Mouse (Mus musculus) ES-Bruce4 (cell line): ENCODE measurements at regions not wholly inside any gene's neighbourhood (a gene's known extent, or its start where the extent isn't known, plus 50 kb on each side); places are given as distances from the start of the nearest gene placed in this dataset.

Experiments used
- H3K27ac ChIP-seq: 2 replicates; pipeline ENCODE4 v1.5.1; 2012; ENCODE audit warnings: low read length, inconsistent platforms; ENCODE audit not compliant: insufficient read depth
- H3K27me3 ChIP-seq: 2 replicates; pipeline ENCODE4 v1.6.1; 2012; ENCODE audit warnings: mild to moderate bottlenecking, low read length, inconsistent platforms; ENCODE audit not compliant: control insufficient read depth, poor library complexity, insufficient read depth, severe bottlenecking
- H3K36me3 ChIP-seq: 2 replicates; pipeline ENCODE4 v1.6.1; 2012; ENCODE audit warnings: inconsistent platforms, mild to moderate bottlenecking, low read length, moderate library complexity; ENCODE audit not compliant: control insufficient read depth, poor library complexity, insufficient read depth, severe bottlenecking
- H3K4me1 ChIP-seq: one replicate; pipeline ENCODE4 v1.8.1; 2011; ENCODE audit warnings: low read length; ENCODE audit not compliant: control insufficient read depth, insufficient read depth
- H3K4me3 ChIP-seq: 2 replicates; pipeline ENCODE4 v1.5.1; 2011; ENCODE audit warnings: low read depth, mild to moderate bottlenecking, low read length
- H3K9ac ChIP-seq: 2 replicates; pipeline ENCODE4 v1.6.1; 2012; ENCODE audit warnings: low read depth, mild to moderate bottlenecking, inconsistent platforms; ENCODE audit not compliant: poor library complexity, severe bottlenecking
- H3K9me3 ChIP-seq: replicated peaks from 2 replicates; pipeline ENCODE4 v1.6.1; 2012; ENCODE audit warnings: mild to moderate bottlenecking, low read length, inconsistent platforms; ENCODE audit not compliant: control insufficient read depth, poor library complexity, insufficient read depth, severe bottlenecking
- CTCF ChIP-seq: IDR thresholded peaks from one replicate; pipeline ENCODE4 v1.8.1; 2011; ENCODE audit warnings: low read depth, low read length
- EP300 ChIP-seq: IDR thresholded peaks from 2 replicates; pipeline ENCODE4 v1.6.1; 2011; ENCODE audit warnings: low read depth, low read length; ENCODE audit not compliant: insufficient read depth
- POLR2A ChIP-seq: IDR thresholded peaks from one replicate; pipeline ENCODE4 v1.8.1; 2011; ENCODE audit warnings: low read length; ENCODE audit not compliant: insufficient read depth

DNA sequence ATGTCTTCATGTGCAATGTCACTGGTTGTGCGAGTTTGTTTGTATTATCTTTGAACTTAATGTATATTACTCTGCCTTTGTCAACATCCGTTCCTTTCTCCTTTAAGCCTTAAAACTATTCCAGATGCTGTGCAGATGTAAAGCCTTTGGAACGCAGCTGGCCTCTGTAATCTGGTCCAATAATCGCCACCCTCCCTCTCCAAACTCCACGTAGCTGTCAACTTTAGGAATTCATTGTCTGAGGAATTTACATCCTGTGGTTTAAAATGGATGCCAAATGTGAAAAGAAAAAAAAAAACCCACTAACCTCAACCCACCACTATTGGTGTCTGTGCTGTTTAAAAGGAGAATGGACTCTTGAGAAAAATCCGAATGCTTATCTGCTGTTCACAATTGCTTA is 70.8 kb upstream of the Rnd3 start:
- Histone ChIP-seq H3K4me3 (no peak overlapping the region), H3K27me3 (no peaks in the 10 kb centered on the region), H3K9ac (no peak overlapping the region), H3K36me3 (no peaks in the 10 kb centered on the region), H3K27ac (no peak overlapping the region), H3K9me3 (no peaks in the 10 kb centered on the region), H3K4me1 (no peaks in the 10 kb centered on the region)
- TF ChIP-seq POLR2A (no peak), CTCF (no peak), EP300 (no peak)

DNA sequence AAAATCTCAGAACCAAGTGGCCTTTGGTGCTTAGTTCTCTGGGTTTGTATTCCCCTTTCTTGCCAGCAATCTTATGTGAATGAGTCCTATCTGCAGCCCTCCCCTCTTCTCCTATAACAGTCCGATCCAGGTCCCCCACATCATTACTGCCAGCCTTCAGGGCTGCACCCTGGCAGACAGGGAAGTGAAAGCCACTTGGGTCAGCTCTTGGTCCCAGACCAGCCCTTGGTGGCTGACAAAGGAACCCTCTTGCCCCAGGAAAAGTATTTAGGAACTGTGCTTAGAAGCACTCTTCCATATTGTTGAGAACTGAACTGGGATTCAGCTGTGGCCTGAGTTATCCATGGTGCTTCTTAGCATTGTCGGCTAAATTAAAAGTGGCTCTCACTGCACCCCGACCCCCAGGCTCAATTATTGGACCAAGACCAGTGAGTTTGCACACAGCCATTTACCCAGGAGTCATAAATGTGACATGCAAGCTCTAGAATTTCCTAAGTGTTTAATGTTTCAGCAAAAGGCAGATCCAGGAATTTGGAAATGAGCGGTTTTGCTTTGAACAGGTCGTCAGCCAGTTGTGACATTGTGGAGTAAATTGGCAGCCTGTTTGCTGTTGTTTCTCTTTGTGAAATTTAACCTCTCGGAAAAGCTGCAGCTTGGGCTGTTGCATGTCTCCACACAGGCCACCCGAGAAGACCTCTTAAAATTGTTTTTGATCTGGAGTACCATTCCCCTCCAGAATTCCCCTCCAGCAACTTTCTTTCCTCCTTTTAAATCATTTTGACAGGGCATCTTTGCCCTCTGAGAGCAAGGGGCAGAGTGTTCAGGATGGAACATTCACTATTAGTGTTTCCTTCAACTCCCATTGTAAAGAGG is 58.5 kb upstream of the Rnd3 start:
- no peak overlapping the region for H3K9ac ChIP-seq
- no peaks in the 10 kb centered on the region for H3K4me1 ChIP-seq
- TF ChIP-seq POLR2A (no peak), CTCF (no peak), EP300 (no peak)

DNA sequence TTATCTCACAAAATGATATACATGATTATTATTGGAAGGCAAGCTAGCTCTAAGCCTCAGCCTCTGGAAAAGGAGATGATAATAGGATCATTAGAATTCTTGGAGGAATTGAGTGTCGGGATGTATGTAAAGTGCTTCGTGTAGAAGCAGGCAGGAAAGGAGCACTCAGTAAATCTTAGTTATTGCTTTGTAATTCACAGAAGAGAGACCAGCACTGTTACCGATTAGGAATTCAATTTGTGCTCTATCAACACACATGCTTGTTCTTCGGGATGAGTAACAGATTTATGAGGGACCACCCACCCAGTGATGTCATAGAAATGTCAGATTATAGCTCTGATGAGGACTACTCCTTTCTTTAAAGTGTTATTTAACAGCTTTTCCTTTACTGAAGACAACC is 57.4 kb upstream of the Rnd3 start:
- TF ChIP-seq CTCF = no peak
- no peak for TF ChIP-seq EP300
- no peak for TF ChIP-seq POLR2A
- no peak overlapping the region for H3K27ac ChIP-seq

More for the DNA sequence above, 58.5 kb upstream of the Rnd3 start:
- H3K36me3 ChIP-seq = no peaks in the 10 kb centered on the region
- no peak overlapping the region for H3K27ac ChIP-seq
- H3K9me3 ChIP-seq = no peaks in the 10 kb centered on the region
- H3K4me3 ChIP-seq = no peak overlapping the region
- H3K27me3 ChIP-seq = no peaks in the 10 kb centered on the region; the same call in 1 of the 2 replicates

More for the DNA sequence above, 57.4 kb upstream of the Rnd3 start:
- Histone ChIP-seq H3K4me3 (no peak overlapping the region), H3K4me1 (no peaks in the 10 kb centered on the region), H3K9me3 (no peaks in the 10 kb centered on the region), H3K27me3 (no peaks in the 10 kb centered on the region; the same call in 1 of the 2 replicates), H3K36me3 (no peaks in the 10 kb centered on the region), H3K9ac (no peak overlapping the region)
